Mouse (Mus musculus): ENCODE data around the gene Zp1.

Zp1 gene

GRCm38 (mm10) chr19:10871328-10871961 lies 49.0 kb downstream of the Zp1 start:
- no peak for DNase-seq

GRCm38 (mm10) chr19:10870676-10871075 lies 49.8 kb downstream of the Zp1 start:
- no peak for DNase-seq

- DNase-seq: no peak
Measured at GRCm38 (mm10) chr19:10869886-10870527, 50.4 kb downstream of the Zp1 start, which contains the start of gene Tmem132a. Gene Tmem132a (minus strand): TSS chr19:10869940.

GRCm38 (mm10) chr19:10869241-10869885 lies 51.1 kb downstream of the Zp1 start:
- peak; percentile 90 for DNase-seq

GRCm38 (mm10) chr19:10868623-10869141 lies 51.8 kb downstream of the Zp1 start:
- DNase-seq: no peak

GRCm38 (mm10) chr19:10867946-10868622 lies 52.3 kb downstream of the Zp1 start:
- DNase-seq: no peak

GRCm38 (mm10) chr19:10866351-10866750 lies 54.1 kb downstream of the Zp1 start:
- no peak for DNase-seq
